Mouse (Mus musculus) activated CD4-positive, CD25-positive, alpha-beta regulatory T cell, adult 4 months (primary cell): Measurements from ENCODE around the gene Zfp784. TPM values are rescaled to one million over a fixed set of nuclear protein-coding genes. Genes with fewer than 3 reads are reported as not detected.

Experiments used
- polyA plus RNA-seq, 2 experiments: library from polyadenylated mRNA; unstranded; fragments of 100-300 nt; shearing (Covaris generic); gene quantifications; one replicate each; pipeline ENCODE4 v1.2.1; 2017

Gene Zfp784
- polyA plus RNA-seq, 2 experiments from 2014 or later = 2.5 to 3.1 TPM

Other genes with a start within 250 kb of the Zfp784 start
- gene Tmem238, start 248.8 kb downstream of the Zfp784 start, polyA plus RNA-seq = 1 to 10 TPM in 1 of 2 experiments, not detected in 1; 1.2 TPM
- 100 to 1,000 TPM; 460 to 740 TPM for gene Rpl28, start 245.6 kb downstream of the Zfp784 start, polyA plus RNA-seq
- 10 to 100 TPM; 39.3 to 43.6 TPM for gene Ube2s, start 225.9 kb downstream of the Zfp784 start, polyA plus RNA-seq
- gene Shisa7, start 193.8 kb downstream of the Zfp784 start, polyA plus RNA-seq = under 1 TPM in 1 of 2 experiments, not detected in 1; 0.09 TPM
- gene Isoc2b, start 168.2 kb downstream of the Zfp784 start, polyA plus RNA-seq = 10 to 100 TPM; 34.4 to 50.2 TPM
- under 1 TPM; 0.20 to 0.69 TPM for gene Isoc2a, start 161.3 kb downstream of the Zfp784 start, polyA plus RNA-seq
- gene Gm36210, start 131.9 kb downstream of the Zfp784 start, polyA plus RNA-seq = not detected
- 1 to 10 TPM; 1.9 TPM for gene Zfp628, start 123.2 kb downstream of the Zfp784 start, polyA plus RNA-seq
- not detected for gene Nat14, start 116.4 kb downstream of the Zfp784 start, polyA plus RNA-seq
- gene Ssc5d, start 112.7 kb downstream of the Zfp784 start, polyA plus RNA-seq = under 1 TPM in 1 of 2 experiments, not detected in 1; 0.10 TPM
- gene Sbk2, start 74.0 kb downstream of the Zfp784 start, polyA plus RNA-seq = not detected
- gene Sbk3, start 67.3 kb downstream of the Zfp784 start, polyA plus RNA-seq = not detected
- gene Zfp579, start 42.3 kb downstream of the Zfp784 start, polyA plus RNA-seq = 1 to 10 TPM; 2.9 to 5.3 TPM
- gene Zfp524, start 24.0 kb downstream of the Zfp784 start, polyA plus RNA-seq = 10 to 100 TPM; 33.3 to 55.4 TPM
- 10 to 100 TPM in 1 of 2 experiments, 1 to 10 TPM in 1; 8.1 to 10.1 TPM for gene Fiz1, start 23.7 kb downstream of the Zfp784 start, polyA plus RNA-seq
- 10 to 100 TPM in 1 of 2 experiments, 1 to 10 TPM in 1; 5.6 to 19.0 TPM for gene Gm44973, start 22.9 kb downstream of the Zfp784 start, polyA plus RNA-seq
- 1 to 10 TPM; 3.5 to 5.3 TPM for gene Zfp865, start 18.1 kb downstream of the Zfp784 start, polyA plus RNA-seq
- gene Ccdc106, start 17.9 kb downstream of the Zfp784 start, polyA plus RNA-seq = under 1 TPM in 1 of 2 experiments, not detected in 1; 0.60 TPM
- not detected for gene 4632433K11Rik, start 4.3 kb downstream of the Zfp784 start, polyA plus RNA-seq
- gene Zfp580, start 13.1 kb upstream of the Zfp784 start, polyA plus RNA-seq = 1 to 10 TPM; 1.2 to 2.8 TPM
- 10 to 100 TPM; 24.2 to 30.1 TPM for gene U2af2, start 23.7 kb upstream of the Zfp784 start, polyA plus RNA-seq
- gene Epn1, start 41.8 kb upstream of the Zfp784 start, polyA plus RNA-seq = 1 to 10 TPM; 7.0 to 8.3 TPM
- not detected for gene Rfpl4, start 78.5 kb upstream of the Zfp784 start, polyA plus RNA-seq
- gene Rasl2-9, start 87.5 kb upstream of the Zfp784 start, polyA plus RNA-seq = under 1 TPM in 1 of 2 experiments, not detected in 1; 0.58 TPM
- gene Vmn1r55, start 111.2 kb upstream of the Zfp784 start, polyA plus RNA-seq = under 1 TPM in 1 of 2 experiments, not detected in 1; 0.05 TPM
- not detected for gene Vmn1r56, start 158.3 kb upstream of the Zfp784 start, polyA plus RNA-seq
- not detected for gene Vmn1r57, start 180.0 kb upstream of the Zfp784 start, polyA plus RNA-seq